Mouse (Mus musculus) spleen, postnatal 14 days (tissue): ENCODE measurements around the gene Col6a4.

ENCODE experiments used
- DNase-seq, 2 experiments: peaks; one replicate each; pipeline ENCODE4 v3.0.0; 2021 to 2022; ENCODE audit warnings: low spot score in 2 of 2

Gene Col6a4

GRCm38 (mm10) chr9:106073956-106074355 is 22.6 kb downstream of the Col6a4 start:
- DNase-seq: no peak

GRCm38 (mm10) chr9:106071651-106072050 is 24.9 kb downstream of the Col6a4 start:
- no peak for DNase-seq

DNA sequence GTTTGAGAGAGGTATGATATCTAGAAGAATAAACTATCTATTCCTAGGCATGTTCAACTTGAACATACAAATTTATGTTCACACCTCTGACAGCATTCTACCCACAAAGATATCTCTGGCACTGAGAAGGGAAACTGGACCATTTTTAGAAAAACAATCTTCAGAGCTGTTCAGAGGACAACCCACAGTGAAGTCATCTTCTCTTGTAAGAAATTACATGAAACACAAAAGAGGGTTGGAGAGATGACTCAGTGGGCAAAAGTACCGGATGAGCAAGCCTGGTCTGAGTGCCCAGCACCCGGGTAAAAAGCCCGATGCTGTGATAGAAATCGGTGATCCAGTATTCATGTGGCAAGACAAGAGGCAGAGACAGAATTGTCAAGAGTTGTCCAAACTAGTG is 43.1 kb downstream of the Col6a4 start:
- no peak for DNase-seq

DNA sequence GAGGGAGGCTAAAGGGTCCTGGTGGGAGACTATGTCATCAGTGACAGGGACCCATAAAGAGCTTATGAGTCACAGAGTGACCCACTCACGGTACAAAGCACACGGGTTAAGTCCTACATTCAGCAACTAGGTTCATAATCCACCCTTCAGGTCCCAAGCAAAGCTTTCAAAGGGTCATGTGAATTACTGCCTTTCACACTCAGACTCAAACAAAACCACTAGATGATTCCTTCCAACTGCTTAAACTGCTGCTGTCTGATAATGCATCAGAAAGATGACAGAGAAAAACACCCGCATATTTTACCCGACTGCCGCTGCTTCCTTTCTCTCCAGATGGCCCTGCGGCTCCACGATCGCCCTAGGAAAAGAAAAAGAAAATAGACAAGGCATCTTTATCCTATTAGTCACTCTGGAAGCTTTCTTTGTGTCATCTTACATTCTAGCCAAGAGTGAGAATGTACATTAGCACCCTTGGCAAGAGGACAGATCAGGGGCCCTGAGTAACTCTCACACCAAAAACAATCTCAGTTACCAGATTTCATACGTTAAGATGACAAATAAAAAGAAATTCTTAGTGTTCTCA is 52.6 kb downstream of the Col6a4 start:
- DNase-seq: no peak

DNA sequence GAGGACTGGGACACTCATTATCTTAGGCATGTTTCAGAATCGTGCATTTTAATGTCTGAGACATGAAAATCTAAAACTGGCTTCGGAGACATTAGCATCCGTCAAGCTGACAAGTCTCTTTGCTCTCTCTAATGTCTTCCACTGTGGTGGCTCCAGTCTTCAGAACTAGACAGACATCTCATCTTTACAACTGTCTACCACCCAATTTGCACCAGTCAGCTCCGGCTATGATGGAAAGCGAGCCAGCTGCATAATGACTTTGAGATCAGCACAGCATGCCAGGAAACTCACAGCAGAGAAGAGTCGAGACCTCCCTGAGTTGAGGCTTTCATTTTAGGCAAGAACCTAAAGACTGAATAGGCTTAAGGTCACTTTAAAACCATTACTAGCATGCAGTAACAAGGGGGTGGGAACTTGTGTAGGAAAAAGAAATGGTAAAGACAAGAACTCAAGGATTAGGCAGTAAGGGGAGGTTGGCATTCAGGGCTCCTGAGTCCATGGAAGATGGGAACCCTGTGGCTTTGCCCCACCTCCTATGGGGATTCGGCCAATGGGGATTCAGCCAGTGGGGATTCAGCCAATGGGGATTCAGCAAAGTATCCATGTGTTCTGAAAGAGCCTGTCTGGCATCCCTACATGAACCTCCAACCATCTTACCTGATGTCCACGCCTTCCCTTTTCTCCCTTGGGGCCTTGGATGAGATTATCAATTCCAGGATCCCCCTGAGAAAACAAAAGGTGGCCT is 56.5 kb downstream of the Col6a4 start:
- no peak for DNase-seq

- no peak for DNase-seq
Observed at GRCm38 (mm10) chr9:106039276-106039675, 57.3 kb downstream of the Col6a4 start.

GRCm38 (mm10) chr9:106038865-106039264 is 57.7 kb downstream of the Col6a4 start:
- peak in 1 of 2 experiments; percentile 16 for DNase-seq

DNA sequence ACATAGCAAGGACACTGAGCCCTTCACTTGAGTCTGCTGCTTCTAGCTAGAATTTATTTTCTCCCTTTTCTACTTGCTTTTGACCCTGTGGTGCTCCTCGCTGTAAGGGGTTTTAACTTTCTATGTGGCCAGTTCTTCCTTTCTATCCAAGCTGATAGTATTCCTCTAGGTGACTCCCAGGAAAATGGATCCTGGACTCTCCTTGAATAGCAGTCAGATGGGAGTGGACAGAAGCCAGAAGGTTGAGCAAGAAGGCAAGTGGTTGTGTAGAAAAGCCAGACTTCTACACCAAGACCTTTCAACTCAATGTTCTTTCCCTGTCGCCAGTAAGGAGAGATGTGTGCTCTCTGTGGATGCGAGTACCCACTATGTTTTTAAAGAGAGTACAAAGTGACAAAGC is 80.9 kb downstream of the Col6a4 start:
- no peak for DNase-seq

GRCm38 (mm10) chr9:106013139-106013538 is 83.4 kb downstream of the Col6a4 start:
- no peak for DNase-seq

DNA sequence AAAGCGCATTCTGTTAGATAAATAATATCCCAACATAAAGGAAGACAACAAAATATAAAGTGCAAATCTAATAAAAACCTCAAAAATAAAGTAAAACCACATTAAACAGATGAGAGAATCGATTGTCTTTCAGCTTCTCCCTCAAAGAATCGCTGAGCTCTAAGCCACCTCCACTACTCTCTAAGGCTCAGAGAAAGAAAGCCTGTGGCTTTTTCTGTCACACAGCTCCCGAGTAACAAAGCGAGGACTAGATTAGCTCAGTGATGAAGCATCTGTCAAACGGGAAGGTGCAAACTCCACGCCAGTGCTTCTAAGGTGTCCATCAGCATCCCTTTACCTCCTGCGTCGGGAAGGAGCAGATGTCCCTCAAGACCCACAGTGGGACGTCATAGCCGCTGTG is 98.6 kb downstream of the Col6a4 start:
- DNase-seq: no peak

GRCm38 (mm10) chr9:105992425-105992824 is 104.2 kb downstream of the Col6a4 start:
- DNase-seq: no peak

- no peak for DNase-seq
Observed at GRCm38 (mm10) chr9:105990099-105990498, 106.5 kb downstream of the Col6a4 start.

- no peak for DNase-seq
Observed at GRCm38 (mm10) chr9:105989468-105989867, 107.1 kb downstream of the Col6a4 start.

GRCm38 (mm10) chr9:105988096-105988495 is 108.5 kb downstream of the Col6a4 start:
- no peak for DNase-seq

- no peak for DNase-seq
Observed at GRCm38 (mm10) chr9:105984931-105985519, 111.6 kb downstream of the Col6a4 start.

GRCm38 (mm10) chr9:105978479-105978878 is 118.1 kb downstream of the Col6a4 start:
- no peak for DNase-seq

GRCm38 (mm10) chr9:105976871-105977270 is 119.7 kb downstream of the Col6a4 start:
- no peak for DNase-seq

GRCm38 (mm10) chr9:105976314-105976713 is 120.3 kb downstream of the Col6a4 start:
- DNase-seq: no peak

DNA sequence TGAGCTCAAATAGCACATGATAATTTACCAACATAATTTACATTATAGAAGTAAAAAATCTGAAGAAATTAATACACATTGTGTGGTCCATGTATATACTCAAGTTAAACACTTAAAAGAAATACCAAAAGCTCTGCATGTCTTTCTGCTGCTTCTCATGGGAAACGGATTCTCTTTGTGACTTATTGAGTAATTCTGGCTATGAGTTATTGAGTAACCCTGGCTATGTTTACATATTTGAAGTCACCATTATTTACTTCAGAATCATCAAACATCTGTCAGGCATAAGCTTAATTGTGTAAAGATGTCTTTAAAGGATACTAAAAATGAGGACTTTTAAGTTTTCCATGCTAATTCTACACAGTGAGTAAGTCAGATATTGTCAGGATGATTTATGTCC is 122.8 kb downstream of the Col6a4 start:
- no peak for DNase-seq

DNA sequence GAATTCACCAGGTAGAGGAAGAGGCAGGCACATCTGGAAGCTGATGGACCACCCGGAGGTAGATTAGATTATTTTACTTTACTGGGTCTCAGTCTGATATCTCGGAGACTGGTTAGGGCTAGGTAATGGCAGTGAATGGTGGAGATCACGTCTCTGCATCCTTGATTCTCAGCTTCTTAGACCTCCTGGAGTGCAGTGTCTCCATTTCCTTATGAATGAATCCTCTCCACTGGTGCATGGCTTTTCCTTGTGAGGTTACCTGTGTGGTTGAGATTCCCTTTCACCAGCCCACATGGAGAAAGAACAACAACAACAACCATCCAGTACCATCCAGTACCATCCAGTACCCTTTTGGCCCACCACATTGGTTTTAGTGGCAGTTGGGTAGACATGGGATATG is 124.6 kb downstream of the Col6a4 start:
- DNase-seq: no peak

DNA sequence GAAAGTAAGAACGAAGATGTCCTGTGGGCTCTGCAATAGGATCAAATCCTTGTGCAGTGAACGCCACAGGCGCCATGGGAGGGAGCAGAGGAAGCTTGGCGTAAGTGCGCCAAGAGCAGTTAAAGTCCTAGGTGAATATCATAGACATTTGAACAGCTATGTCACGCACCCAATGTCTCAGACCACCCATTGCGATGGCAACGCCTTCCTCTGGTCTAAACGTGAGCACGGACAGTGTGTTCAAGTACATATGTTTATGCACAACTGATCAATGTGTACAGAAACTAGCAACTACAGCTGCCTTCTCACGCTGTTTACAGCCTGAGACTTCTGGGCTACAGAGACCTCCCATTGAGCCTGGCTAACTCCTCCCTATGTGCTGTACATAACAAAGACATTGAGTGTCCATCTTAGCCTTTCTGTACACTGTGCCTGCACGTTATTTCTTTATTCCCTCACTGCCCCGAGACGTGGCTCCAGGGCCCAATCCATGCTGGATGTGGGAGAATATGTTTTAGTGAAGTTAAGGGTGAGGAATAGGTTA is 125.2 kb downstream of the Col6a4 start:
- no peak for DNase-seq

GRCm38 (mm10) chr9:105970901-105971300 is 125.7 kb downstream of the Col6a4 start:
- no peak for DNase-seq

DNA sequence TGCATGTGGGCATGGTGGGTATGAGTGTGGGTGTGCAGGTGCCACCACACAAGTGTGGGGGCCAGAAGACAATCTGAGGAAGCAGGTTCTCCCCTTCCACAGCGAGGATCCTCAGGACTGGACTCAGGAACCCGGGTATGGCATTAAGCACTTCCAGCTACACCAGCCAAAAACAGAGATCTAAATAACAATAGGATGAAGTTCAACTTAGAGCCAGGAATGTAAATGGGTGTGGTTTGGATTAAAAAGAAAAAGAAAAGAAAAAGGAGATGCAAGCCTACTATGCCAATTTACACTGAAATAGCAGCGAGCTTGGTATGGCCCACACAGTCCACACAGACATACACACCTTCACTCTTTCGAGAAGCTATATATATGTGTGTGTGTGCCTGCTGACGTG is 128.6 kb downstream of the Col6a4 start:
- DNase-seq: no peak
